Mouse (Mus musculus) midbrain, embryonic 15.5 days (tissue): Measurements from ENCODE around the gene Sf3b4. TPM values are rescaled to one million over a fixed set of nuclear protein-coding genes. Genes with fewer than 3 reads are reported as not detected.
"Not testable (repeated sequence)": the region's sequence is repeated elsewhere in the genome, so short reads cannot be mapped to it uniquely, and the experiment has no call there.

ENCODE experiments used
- ATAC-seq: fragments of 200-750 bp; cut with Nextera tagmentation; replicated peaks from 2 replicates; pipeline ENCODE4 v1.8.0; 2017; ENCODE audit warnings: moderate TSS enrichment
- H3K27ac ChIP-seq: fragments of 300-500 bp; sonication (generic); 2 replicates; pipeline ENCODE4 v1.5.1; 2015; ENCODE audit warnings: mild to moderate bottlenecking, inconsistent platforms
- H3K27me3 ChIP-seq: fragments of 300-500 bp; sonication (generic); replicated peaks from 2 replicates; pipeline ENCODE4 v1.6.1; 2015; ENCODE audit warnings: inconsistent platforms
- H3K36me3 ChIP-seq: fragments of 300-500 bp; sonication (generic); replicated peaks from 2 replicates; pipeline ENCODE4 v1.6.1; 2015; ENCODE audit warnings: inconsistent platforms
- H3K4me1 ChIP-seq: fragments of 300-500 bp; sonication (generic); 2 replicates; pipeline ENCODE4 v1.6.1; 2015; ENCODE audit warnings: inconsistent platforms
- H3K4me2 ChIP-seq: fragments of 300-500 bp; sonication (generic); 2 replicates; pipeline ENCODE4 v1.6.1; 2015; ENCODE audit warnings: inconsistent platforms, mild to moderate bottlenecking, moderate library complexity
- H3K4me3 ChIP-seq: fragments of 300-500 bp; sonication (generic); 2 replicates; pipeline ENCODE4 v1.5.1; 2015; ENCODE audit warnings: mild to moderate bottlenecking, inconsistent platforms
- H3K9ac ChIP-seq: fragments of 300-500 bp; sonication (generic); 2 replicates; pipeline ENCODE4 v1.6.1; 2015; ENCODE audit warnings: mild to moderate bottlenecking, inconsistent platforms
- H3K9me3 ChIP-seq: fragments of 300-500 bp; sonication (generic); 2 replicates; pipeline ENCODE4 v1.6.1; 2016; ENCODE audit warnings: inconsistent platforms
- WGBS: fragments of 180-500 bp; shearing (Covaris S2); methylation state at CpG from one replicate; pipeline ENCODE4 v1.1.7; 2015; ENCODE audit warnings: mixed read lengths; 5-methylcytosine and 5-hydroxymethylcytosine counted together
- polyA plus RNA-seq: library from polyadenylated mRNA; unstranded; fragments of >200 nt; fragmentation: Nextera tagmentation; extraction: Ambion mirVana; gene quantifications from 2 replicates; pipeline ENCODE4 v1.2.1, GENCODE M21; 2015

The Sf3b4 gene
- polyA plus RNA-seq, 1 experiment from 2014 or later, result 138 TPM

DNA sequence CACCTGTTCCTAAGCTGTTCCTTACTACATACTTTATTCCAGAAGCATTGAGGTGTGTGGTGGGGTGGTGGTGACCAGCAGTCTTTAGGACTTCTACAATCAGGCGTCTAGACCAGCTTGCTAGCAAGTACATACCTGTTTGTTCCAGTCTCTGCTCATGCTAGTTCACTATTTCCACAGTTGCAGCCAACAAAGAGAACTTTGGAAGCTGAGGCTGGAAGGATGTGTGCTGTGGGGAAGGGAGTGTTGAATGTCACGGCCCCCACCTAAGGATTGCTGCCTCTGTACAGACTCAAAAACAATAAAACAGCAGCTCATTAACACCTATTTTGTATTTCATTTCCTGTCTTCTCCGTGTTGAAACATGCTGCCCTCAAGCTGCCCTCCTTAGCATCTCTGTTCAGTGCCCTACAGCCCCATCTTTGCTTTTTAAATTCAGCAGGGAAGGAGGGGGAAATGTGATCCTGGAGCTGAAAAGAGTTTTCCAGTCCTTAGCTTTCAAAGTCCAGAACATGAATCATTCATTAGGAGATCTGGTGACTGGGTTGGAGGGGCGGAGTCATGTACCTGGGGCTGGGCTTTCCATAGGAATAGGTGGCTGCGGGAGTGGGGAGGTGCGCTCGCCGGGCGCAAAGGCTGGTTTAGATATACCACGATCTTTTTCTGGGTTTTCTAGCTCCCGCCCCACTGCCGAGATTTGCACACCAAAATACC, 11.2 kb upstream of the Sf3b4 start:
- Histone ChIP-seq H3K4me2 (peak overlapping the region; percentile 94), H3K4me3 (peak overlapping the region; percentile 45), H3K27me3 (no peaks in the 10 kb centered on the region), H3K27ac (peak overlapping the region; percentile 75), H3K9ac (peak overlapping the region; percentile 60), H3K9me3 (no peaks in the 10 kb centered on the region), H3K4me1 (peaks cover 24% of the 10 kb centered on the region), H3K36me3 (no peaks in the 10 kb centered on the region)
- peak; percentile 89 for ATAC-seq
- WGBS, result 1% methylated on average over 12 of the region's 12 CpGs

DNA sequence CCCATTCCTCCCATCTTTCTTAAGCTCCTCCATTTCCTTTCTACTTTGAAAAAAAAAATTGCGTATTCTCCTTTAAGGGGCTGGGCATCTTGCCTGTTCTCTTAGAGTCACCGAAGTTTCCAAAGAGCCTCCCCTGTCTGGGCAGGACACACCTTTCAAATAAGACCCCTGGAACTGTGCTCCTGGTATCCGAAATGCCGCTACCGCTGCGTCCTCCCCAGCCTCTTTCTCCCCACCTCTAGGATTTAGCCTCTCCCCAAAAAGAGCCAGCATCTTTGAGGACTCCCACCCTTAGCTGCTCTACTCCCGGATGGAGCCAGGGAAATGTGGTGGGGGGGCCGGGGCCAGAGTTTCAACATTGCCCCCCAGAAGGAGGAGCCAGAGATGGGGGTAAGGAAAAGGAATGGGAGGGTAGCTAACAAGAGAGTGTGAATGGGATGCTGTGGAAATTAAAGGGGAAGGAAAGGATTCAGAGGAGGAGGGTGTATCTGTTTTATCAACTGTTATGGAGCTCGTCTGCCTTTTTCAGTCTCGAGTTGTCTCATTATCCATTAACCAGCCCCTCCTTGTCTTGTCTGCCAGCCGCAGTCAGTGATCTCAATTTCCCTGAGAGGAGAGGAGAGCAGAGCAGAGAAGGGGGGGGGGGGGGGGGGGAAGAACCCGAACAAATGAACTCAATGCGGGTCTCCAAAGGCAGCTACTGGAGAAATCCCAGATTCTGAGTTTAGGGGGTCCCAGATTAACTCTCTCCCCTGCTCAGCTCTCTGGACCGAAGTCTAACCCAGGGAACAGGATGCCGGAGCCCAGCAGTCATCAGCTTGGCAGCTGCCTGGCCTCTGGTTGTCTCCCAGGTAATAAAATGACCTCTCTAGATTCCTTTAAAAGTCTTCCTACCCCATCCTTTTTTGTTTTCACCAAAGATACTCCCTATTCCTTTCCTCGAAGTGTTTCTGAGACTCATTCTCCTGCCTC, 10.0 kb upstream of the Sf3b4 start, which contains the start of gene Mtmr11:
Mtmr11 (plus strand) TSS at position 136 of the 972 bp plus-strand sequence.
- peak within 1 kb of the TSS; percentile 60 for H3K9ac ChIP-seq
- ATAC-seq, result peak; percentile 62
- H3K9me3 ChIP-seq, result no peaks in the 10 kb centered on the region
- peak within 1 kb of the TSS; percentile 75 for H3K27ac ChIP-seq
- H3K4me2 ChIP-seq, result peak within 1 kb of the TSS; percentile 94
- 6% methylated on average over 15 of the region's 16 CpGs for WGBS
- H3K4me1 ChIP-seq, result peaks cover 24% of the 10 kb centered on the region
- no peaks in the 10 kb centered on the region for H3K27me3 ChIP-seq
- no peaks in the 10 kb centered on the region for H3K36me3 ChIP-seq
- peak within 1 kb of the TSS; percentile 45 for H3K4me3 ChIP-seq

DNA sequence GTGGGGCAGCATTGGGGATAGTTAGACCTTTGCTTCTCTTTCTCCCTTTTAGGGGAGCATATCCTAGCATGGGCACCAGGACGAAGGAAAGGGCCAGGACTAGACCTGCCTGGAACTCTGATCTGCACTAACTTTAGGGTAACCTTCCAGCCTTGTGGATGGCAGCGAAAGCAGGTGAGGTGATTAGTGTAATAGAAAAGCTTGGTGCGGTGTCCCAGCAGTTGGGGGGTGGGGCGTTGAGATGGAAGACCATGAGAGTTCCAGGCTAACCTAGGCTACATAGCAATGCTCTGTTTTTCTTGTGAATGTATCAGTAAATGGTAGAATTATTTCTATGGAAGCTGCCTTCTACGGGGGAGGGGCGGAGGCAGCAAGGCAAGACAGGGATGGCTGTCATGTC, 9.1 kb upstream of the Sf3b4 start:
- H3K4me2 ChIP-seq, result peak overlapping the region; percentile 94; the same call in 1 of the 2 replicates
- H3K36me3 ChIP-seq, result no peaks in the 10 kb centered on the region
- no peaks in the 10 kb centered on the region for H3K27me3 ChIP-seq
- no peak for ATAC-seq
- H3K9ac ChIP-seq, result no peak overlapping the region
- H3K4me3 ChIP-seq, result no peak overlapping the region
- no peak overlapping the region for H3K27ac ChIP-seq
- H3K9me3 ChIP-seq, result no peaks in the 10 kb centered on the region
- H3K4me1 ChIP-seq, result peaks cover 24% of the 10 kb centered on the region
- whole genome bisulfite sequencing, result 87% methylated on average over 6 of the region's 6 CpGs

DNA sequence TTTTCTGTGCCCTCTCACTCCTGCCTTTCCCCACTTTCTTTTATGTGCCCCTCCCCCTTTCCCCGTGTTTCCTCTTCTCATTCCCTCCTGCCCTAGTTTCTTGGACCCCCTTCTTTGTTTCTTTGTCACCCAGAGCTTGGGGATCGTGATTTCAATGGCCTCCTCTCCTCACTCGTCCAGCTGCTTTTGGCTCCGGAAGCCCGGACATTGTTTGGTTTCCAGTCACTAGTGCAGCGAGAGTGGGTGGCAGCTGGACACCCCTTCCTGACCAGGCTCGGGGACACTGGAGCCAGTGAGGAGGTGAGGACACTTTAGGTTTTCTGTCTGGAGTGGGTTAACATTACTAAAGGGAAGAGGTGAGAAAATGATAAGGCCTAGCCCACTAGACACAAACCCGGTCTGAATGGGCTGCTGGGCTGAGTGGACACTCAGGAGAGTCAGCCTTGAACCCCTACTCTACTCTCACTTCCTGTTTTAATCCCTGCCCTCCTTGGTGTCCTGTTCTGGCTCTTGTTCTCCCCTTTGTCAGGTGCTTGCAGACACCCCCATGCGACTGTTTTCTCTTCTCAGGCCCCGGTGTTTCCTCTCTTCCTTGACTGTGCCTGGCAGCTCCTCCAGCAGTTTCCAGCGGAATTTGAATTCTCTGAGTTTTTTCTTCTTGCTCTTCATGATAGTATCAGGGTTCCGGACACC, 3.5 kb upstream of the Sf3b4 start:
- H3K4me1 ChIP-seq, result peaks cover 26% of the 10 kb centered on the region
- H3K9me3 ChIP-seq, result no peaks in the 10 kb centered on the region
- WGBS, result 70% methylated on average over 12 of the region's 12 CpGs
- no peaks in the 10 kb centered on the region for H3K27me3 ChIP-seq
- no peaks in the 10 kb centered on the region for H3K36me3 ChIP-seq
- H3K4me2 ChIP-seq, result no peak overlapping the region
- ATAC-seq, result no peak
- H3K4me3 ChIP-seq, result no peak overlapping the region
- no peak overlapping the region for H3K27ac ChIP-seq
- no peak overlapping the region for H3K9ac ChIP-seq

DNA sequence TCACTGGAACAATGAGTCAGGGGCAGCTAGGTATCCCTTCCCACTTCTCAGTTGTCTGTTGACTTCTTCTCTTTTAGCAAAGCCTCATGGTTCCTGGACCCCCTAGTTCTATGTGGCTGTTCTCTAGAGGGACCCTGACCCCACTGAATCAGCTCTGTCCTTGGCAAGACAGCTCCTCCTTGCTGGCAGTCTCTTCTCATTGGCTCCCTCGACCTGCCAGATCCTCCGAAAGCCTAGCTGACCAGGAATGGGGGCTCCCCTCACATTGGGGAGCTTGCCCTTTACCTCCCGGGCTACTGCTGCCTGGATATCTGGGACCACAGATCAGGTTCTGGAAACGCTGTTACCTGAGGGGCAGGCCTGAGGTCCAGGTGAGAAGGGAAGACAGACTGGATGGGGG, 1.9 kb upstream of the Sf3b4 start:
- no peaks in the 10 kb centered on the region for H3K27me3 ChIP-seq
- H3K9ac ChIP-seq, result no peak overlapping the region
- no peaks in the 10 kb centered on the region for H3K9me3 ChIP-seq
- no peak overlapping the region for H3K27ac ChIP-seq
- peaks cover 43% of the 10 kb centered on the region for H3K4me1 ChIP-seq
- H3K4me3 ChIP-seq, result no peak overlapping the region
- H3K4me2 ChIP-seq, result no peak overlapping the region
- no peak for ATAC-seq
- peaks cover 8% of the 10 kb centered on the region; the same call in 1 of the 2 replicates for H3K36me3 ChIP-seq
- WGBS, result 84% methylated on average over 4 of the region's 4 CpGs

DNA sequence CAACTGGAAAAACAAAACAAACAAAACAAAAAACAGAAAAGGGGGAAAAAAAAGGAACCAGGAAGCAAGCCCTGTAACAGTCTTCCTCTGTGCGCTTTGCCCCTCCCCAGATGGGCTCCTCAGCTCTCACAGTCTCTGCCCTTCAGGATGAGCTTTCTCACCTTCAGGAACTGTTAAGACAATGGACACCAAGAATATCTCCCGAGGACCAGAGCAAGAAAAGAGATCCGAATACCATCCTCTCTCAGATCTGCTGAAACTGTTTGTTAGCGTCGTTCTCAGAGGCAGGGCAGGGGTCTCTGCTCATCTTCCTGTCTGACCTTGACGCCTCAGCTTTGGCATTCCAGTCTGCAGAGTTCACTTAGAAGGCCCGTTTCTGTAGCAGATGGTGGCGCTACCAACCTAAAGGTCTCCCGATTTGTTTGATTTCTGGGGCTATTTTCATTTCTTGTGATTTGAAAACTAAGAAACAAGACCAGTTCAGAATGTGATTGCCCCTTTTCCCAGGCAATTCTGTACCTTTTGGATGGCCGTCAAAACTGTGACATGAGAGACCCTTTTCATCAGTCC, 1.1 kb upstream of the Sf3b4 start:
- Histone ChIP-seq H3K4me1 (peaks cover 44% of the 10 kb centered on the region), H3K36me3 (peaks cover 12% of the 10 kb centered on the region; the same call in 1 of the 2 replicates), H3K27ac (peak overlapping the region; percentile 99), H3K9me3 (no peaks in the 10 kb centered on the region), H3K27me3 (no peaks in the 10 kb centered on the region), H3K9ac (peak overlapping the region; percentile 89), H3K4me2 (peak overlapping the region; percentile 98), H3K4me3 (peak overlapping the region; percentile 91)
- 74% methylated on average over 10 of the region's 10 CpGs for WGBS
- ATAC-seq, result no peak

DNA sequence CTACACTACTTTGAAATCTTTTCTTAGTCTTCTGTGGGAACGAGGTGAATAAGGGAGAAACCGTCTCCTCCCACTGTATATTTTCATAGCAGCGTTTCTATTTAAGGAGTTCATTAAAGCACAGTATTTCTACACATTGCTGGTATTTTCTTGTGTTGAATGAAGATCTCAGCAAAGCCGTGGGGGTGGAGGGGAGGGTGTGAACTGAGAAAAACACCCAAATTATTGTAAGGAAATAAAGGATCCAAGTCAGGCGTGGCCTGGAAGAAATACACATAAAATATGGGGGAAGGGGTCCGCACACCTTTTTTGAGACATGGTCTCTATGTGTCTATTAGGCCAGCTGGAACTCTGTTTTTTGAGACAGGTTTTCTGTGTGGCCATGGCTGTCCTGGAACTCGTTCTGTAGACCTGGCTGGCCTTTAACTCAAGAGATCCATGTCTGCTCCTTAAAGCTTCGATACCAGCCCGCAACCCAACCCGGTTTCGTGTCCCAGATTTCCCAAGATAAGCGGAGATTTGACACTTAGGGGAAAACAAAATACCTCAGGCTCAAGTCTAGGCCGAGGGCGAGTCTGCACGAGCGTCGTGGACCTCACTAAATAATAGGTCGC, 442 bp upstream of the Sf3b4 start:
- Histone ChIP-seq H3K36me3 (peaks cover 17% of the 10 kb centered on the region; the same call in 1 of the 2 replicates), H3K4me3 (peak overlapping the region; percentile 91), H3K27me3 (no peaks in the 10 kb centered on the region), H3K4me1 (peaks cover 44% of the 10 kb centered on the region), H3K27ac (peak overlapping the region; percentile 99), H3K9ac (peak overlapping the region; percentile 89), H3K4me2 (peak overlapping the region; percentile 98), H3K9me3 (no peaks in the 10 kb centered on the region)
- 19% methylated on average over 18 of the region's 18 CpGs for WGBS
- ATAC-seq, result peak; percentile 28

DNA sequence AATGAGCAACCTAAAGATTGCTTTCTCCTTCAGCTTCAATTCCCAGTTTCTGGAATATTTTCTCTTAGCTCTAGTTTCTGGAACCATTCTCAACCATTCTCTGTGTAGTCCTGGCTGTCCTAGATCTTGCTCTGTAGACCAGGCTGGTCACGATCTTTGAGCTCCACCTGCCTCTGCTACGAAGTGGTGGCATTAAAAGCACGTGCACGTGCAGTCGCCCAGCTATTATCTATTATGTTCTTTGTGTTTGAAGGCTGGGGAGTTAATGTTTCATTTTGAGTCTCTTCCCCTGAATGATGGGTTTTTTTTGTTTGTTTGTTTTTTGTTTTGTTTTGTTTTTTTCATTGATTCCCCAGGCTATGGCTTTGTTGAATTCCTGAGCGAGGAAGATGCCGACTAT, 1.1 kb downstream of the Sf3b4 start:
- Histone ChIP-seq H3K36me3 (peaks cover 24% of the 10 kb centered on the region; the same call in 1 of the 2 replicates), H3K4me2 (peak overlapping the region; percentile 98), H3K27me3 (no peaks in the 10 kb centered on the region), H3K9me3 (no peaks in the 10 kb centered on the region), H3K27ac (no peak overlapping the region), H3K9ac (peak overlapping the region; percentile 75), H3K4me1 (peaks cover 44% of the 10 kb centered on the region), H3K4me3 (peak overlapping the region; percentile 91)
- no peak for ATAC-seq
- WGBS, result 37% methylated on average over 7 of the region's 7 CpGs

DNA sequence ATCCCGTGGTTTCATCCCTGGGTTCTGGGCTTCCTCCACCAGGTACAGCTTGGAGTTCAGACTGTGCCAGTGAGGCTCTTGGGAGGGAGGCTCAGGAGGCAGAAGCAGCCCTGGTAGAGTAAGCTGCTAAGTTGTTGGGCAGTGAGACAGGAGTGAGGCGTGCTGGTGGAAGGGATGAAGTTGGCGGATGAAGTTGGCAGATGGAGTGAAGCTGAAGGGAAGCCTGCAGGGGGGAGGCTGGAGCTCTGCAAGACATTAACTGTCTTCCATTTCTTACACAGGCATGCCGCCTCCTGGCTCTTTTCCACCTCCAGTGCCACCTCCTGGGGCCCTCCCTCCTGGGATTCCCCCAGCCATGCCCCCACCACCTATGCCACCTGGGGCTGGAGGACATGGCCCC, 1.9 kb downstream of the Sf3b4 start:
- not testable (repeated sequence) for H3K27ac ChIP-seq, ATAC-seq, H3K27me3 ChIP-seq, H3K9ac ChIP-seq, H3K9me3 ChIP-seq, H3K4me3 ChIP-seq
- H3K4me2 ChIP-seq, result 0 out of 2 replicates have a peak overlapping the region, but pooled peaks have one; percentile 1
- 75% methylated on average over 4 of the region's 4 CpGs for WGBS
- H3K36me3 ChIP-seq, result peaks cover 28% of the 10 kb centered on the region; the same call in 1 of the 2 replicates
- peaks cover 44% of the 10 kb centered on the region for H3K4me1 ChIP-seq

DNA sequence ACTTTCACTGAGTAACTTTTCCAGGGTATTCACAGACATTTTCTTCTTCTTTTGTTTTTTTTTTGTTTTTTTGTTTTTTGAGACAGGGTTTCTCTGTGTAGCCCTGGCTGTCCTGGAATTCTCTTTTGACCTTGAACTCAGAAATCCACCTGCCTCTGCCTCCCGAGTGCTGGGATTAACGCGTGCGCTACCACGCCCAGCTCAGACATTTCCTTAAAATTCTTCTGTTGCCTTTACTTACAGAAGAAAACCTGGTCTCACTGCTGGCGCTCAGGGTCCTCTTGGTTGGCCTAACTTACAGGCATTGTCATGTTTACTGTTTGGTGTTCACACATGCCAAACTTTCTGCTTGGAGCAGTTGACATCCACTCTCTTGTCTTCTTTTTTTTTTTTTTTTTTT, 3.1 kb downstream of the Sf3b4 start:
- H3K36me3 ChIP-seq, result peaks cover 28% of the 10 kb centered on the region; the same call in 1 of the 2 replicates
- no peak overlapping the region for H3K4me2 ChIP-seq
- WGBS, result 94% methylated on average over 6 of the region's 6 CpGs
- ATAC-seq, result no peak
- no peak overlapping the region for H3K27ac ChIP-seq
- H3K9ac ChIP-seq, result no peak overlapping the region
- peaks cover 44% of the 10 kb centered on the region for H3K4me1 ChIP-seq
- no peaks in the 10 kb centered on the region for H3K27me3 ChIP-seq
- no peak overlapping the region for H3K4me3 ChIP-seq
- H3K9me3 ChIP-seq, result no peaks in the 10 kb centered on the region

DNA sequence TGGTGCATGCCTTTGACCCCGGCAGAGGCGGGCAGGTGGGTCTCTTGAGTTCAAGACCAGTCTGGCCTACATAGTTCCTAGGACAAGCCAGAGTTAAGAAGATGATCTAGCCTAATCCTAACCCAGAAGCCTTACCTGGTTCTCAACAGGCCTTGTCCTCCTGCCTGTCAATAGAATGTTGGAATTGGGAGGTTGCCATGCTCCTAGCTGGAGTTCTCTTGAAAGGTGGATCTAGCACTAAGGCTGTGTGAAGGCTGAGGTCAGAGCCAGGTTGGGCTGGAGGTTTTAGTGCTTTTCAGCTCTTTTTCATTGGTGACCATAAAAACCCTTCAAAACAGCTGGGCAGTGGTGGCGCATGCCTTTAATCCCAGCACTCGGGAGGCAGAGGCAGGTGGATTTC, 6.3 kb downstream of the Sf3b4 start:
- no peak for ATAC-seq
- Histone ChIP-seq H3K9me3 (no peaks in the 10 kb centered on the region), H3K36me3 (peaks cover 28% of the 10 kb centered on the region; the same call in 1 of the 2 replicates), H3K4me1 (peaks cover 42% of the 10 kb centered on the region), H3K9ac (no peak overlapping the region), H3K27ac (no peak overlapping the region), H3K27me3 (no peaks in the 10 kb centered on the region), H3K4me2 (no peak overlapping the region), H3K4me3 (no peak overlapping the region)
- 93% methylated on average over 4 of the region's 4 CpGs for WGBS
